Mouse (Mus musculus) liver, embryonic 14.5 days (tissue): ENCODE data around the gene Gas1.

Experiments used
- CTCF ChIP-seq: IDR thresholded peaks from 2 replicates; pipeline ENCODE4 v1.5.1; 2016; ENCODE audit warnings: antibody characterized with exemption, low read depth, control low read depth
- EP300 ChIP-seq: IDR thresholded peaks from 2 replicates; pipeline ENCODE4 v1.6.1; 2016; ENCODE audit warnings: antibody characterized with exemption, low read depth

- TF ChIP-seq CTCF = no peak
- TF ChIP-seq EP300 = no peak
Observed at GRCm38 (mm10) chr13:60156294-60157126, 20.7 kb downstream of the Gas1 start.
